Mouse (Mus musculus) limb, embryonic 12.5 days (tissue): ENCODE measurements around the gene Ufc1. TPM values are rescaled to one million over a fixed set of nuclear protein-coding genes. Genes with fewer than 3 reads are reported as not detected.
A peak's percentile ranks its signal among the peaks of the same experiment; 100 is the strongest.
"Not testable (repeated sequence)": the region's sequence is repeated elsewhere in the genome, so short reads cannot be mapped to it uniquely, and the experiment has no call there.

Experiments
- ATAC-seq: fragments of 200-750 bp; cut with Nextera tagmentation; 2 replicates; pipeline ENCODE4 v1.8.0; 2017; ENCODE audit warnings: low read depth, moderate TSS enrichment; ENCODE audit not compliant: insufficient number of reproducible peaks, insufficient read depth, low FRiP score, low TSS enrichment
- H3K27ac ChIP-seq: fragments of 300-500 bp; sonication (generic); 2 replicates; pipeline ENCODE4 v1.5.1; 2016; ENCODE audit warnings: mild to moderate bottlenecking, moderate library complexity
- H3K27me3 ChIP-seq: fragments of 300-500 bp; sonication (generic); 2 replicates; pipeline ENCODE4 v1.6.1; 2016; ENCODE audit warnings: mild to moderate bottlenecking, moderate library complexity
- H3K36me3 ChIP-seq: fragments of 300-500 bp; sonication (generic); 2 replicates; pipeline ENCODE4 v1.6.1; 2016; ENCODE audit warnings: mild to moderate bottlenecking, moderate library complexity
- H3K4me1 ChIP-seq: fragments of 300-500 bp; sonication (generic); replicated peaks from 2 replicates; pipeline ENCODE4 v1.6.1; 2016
- H3K4me2 ChIP-seq: fragments of 300-500 bp; sonication (generic); 2 replicates; pipeline ENCODE4 v1.6.1; 2016; ENCODE audit warnings: mild to moderate bottlenecking, moderate library complexity
- H3K4me3 ChIP-seq: fragments of 300-500 bp; sonication (generic); replicated peaks from 2 replicates; pipeline ENCODE4 v1.5.1; 2016; ENCODE audit warnings: mild to moderate bottlenecking
- H3K9ac ChIP-seq: fragments of 300-500 bp; sonication (generic); replicated peaks from 2 replicates; pipeline ENCODE4 v1.6.1; 2016; ENCODE audit warnings: mild to moderate bottlenecking, moderate library complexity
- H3K9me3 ChIP-seq: fragments of 300-500 bp; sonication (generic); 2 replicates; pipeline ENCODE4 v1.6.1; 2016; ENCODE audit warnings: mild to moderate bottlenecking, moderate library complexity
- WGBS: fragments of 180-500 bp; shearing (Covaris S2); methylation state at CpG from one replicate; pipeline ENCODE4 v1.1.7; 2016; 5-methylcytosine and 5-hydroxymethylcytosine counted together
- polyA plus RNA-seq: library from polyadenylated mRNA; unstranded; fragments of >200 nt; fragmentation: Nextera tagmentation; extraction: Ambion mirVana; gene quantifications from 2 replicates; pipeline ENCODE4 v1.2.1, GENCODE M21; 2016

The Ufc1 gene
- polyA plus RNA-seq = 108 and 111 TPM in 2 replicates

DNA sequence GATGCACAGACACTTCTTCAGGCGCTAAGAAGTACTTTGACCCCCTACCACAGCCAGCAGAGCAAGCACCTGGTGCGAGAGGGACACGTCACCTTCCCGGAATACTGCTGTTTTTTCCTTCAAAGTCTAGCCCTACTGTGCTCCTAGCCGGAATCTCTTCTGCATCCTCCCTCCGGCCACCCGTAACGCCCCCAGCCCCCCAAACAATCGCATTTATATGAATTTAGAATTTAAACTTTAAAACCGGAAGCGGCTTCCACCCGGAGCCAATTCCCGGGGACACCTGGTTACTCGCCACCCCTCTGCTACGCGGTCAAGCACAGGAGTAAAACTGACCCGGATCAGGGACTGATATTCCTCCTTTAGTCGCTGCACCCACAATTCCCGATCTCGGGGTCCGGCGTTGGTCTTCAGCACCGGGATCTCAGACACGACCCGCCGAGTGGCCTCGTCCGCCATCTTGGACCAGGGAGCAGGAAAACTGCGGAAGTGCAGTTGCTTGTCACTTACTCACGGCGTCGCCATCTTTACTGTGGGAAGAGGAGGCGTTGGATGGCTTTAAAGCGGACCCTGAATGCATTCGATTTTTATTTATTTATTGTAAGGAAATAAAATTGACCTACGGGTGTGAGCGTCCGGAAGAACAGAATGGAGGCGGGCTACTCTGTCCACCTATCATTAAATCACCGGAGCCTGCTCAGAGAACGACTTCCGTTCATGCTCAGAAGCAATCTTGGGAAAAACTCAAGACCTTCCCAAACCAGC lies at the start of gene Ufc1:
Gene Ufc1 (minus strand): TSS at position 727 of the 765 bp plus-strand sequence.
- under 1% methylated on average over 42 of the region's 42 CpGs for WGBS
- Histone ChIP-seq H3K9me3 (no peaks in the 10 kb centered on the region), H3K9ac (peak within 1 kb of the TSS; percentile 82), H3K4me2 (peak within 1 kb of the TSS; percentile 65), H3K27me3 (peaks cover 17% of the 10 kb centered on the region), H3K4me3 (peak within 1 kb of the TSS; percentile 66), H3K27ac (peak within 1 kb of the TSS; percentile 96), H3K36me3 (peaks cover 8% of the 10 kb centered on the region), H3K4me1 (peaks cover 9% of the 10 kb centered on the region)
- ATAC-seq = peak; percentile 61

DNA sequence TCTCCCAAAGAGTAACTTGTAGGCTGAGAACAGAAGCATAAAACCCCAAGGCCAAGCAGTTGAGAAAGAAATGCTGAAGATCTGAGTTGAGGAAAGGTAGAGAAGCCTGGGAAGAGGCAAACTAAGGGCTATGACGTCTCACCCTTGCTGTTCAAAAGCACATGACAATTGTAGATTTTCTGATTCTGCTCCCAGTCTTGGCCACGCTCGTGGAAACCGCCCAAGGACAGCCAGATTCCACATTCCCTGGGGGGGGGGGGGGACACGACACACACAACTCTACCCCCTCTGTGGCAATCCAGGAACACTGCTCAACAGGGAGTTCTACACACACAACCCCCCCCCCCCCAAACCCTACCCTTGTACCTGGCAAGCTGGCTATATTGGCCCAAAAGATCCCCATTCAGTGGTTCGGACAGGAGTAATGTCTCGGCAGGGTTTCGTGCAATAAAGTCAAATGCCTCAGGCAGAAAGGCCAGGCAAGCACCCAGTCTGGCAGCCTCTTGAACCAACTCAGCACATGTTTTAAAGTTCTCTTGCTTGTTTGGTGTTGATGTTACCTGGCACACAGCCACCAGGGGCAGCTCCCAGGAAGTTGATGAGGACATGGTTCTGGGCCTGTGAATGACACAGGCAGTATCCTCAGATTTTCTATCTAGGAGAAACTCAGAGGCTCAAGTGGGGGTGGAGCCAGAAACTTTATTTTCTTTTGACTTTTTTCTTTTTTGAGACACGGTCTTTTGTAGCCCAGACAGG lies 49.3 kb upstream of the Ufc1 start:
- Histone ChIP-seq H3K36me3 (peaks cover 55% of the 10 kb centered on the region), H3K4me2 (peak overlapping the region; percentile 89), H3K27ac (no peak overlapping the region), H3K9ac (no peak overlapping the region), H3K4me1 (peaks cover 17% of the 10 kb centered on the region), H3K27me3 (no peaks in the 10 kb centered on the region), H3K9me3 (peaks cover 5% of the 10 kb centered on the region; the same call in 1 of the 2 replicates), H3K4me3 (peak overlapping the region; percentile 87; the same call in 1 of the 2 replicates)
- WGBS = 80% methylated on average over 9 of the region's 9 CpGs
- no peak for ATAC-seq

DNA sequence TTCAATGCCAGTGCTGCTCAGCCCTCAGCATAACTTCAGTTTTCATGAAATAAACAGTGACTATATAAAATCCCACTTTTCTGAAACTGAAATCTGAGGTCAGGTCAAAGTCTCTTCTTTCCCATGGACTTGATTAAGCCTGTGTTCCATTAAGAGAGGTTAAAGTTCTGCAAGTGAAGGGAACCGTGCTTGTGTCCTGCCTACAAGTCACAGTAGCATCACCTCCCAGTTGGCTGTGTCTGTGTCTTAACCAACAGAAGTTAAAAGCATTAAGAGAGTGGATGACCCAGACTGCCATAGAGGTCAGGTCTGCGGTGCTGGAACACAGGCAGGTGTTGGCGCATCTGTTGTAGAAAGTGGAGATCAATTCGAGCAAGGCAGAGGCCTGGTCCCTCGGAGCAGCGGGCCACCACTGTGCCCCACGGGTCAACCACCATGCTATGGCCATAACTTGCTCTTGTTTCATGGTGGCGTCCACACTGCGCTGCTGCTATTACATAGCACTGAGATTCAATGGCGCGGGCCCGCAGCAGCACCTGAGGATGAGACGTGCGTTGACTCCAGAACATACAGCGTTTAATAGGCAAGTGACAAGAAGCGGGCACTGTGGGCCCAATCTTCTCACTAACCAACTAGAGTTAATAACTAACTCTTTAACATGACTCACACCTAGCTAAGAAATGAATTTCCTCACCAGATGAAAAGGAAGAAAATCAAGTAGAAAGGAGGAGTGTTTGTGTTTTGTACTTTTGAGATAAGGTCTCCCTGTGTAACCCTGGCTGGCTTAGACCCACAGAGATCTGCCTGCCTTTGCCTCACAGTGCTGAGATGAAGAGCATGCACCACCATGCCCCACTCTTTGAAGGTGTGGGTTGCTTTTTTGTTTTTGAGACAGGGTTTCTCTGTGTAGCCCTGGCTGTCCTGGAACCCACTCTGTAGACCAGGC lies 47.7 kb upstream of the Ufc1 start:
- no peak for ATAC-seq
- no peaks in the 10 kb centered on the region for H3K27me3 ChIP-seq
- no peak overlapping the region for H3K9ac ChIP-seq
- no peak overlapping the region for H3K4me3 ChIP-seq
- H3K9me3 ChIP-seq = peaks cover 5% of the 10 kb centered on the region; the same call in 1 of the 2 replicates
- no peak overlapping the region for H3K4me2 ChIP-seq
- H3K4me1 ChIP-seq = peaks cover 17% of the 10 kb centered on the region
- H3K36me3 ChIP-seq = peaks cover 64% of the 10 kb centered on the region
- no peak overlapping the region for H3K27ac ChIP-seq
- WGBS = 94% methylated on average over 16 of the region's 16 CpGs

DNA sequence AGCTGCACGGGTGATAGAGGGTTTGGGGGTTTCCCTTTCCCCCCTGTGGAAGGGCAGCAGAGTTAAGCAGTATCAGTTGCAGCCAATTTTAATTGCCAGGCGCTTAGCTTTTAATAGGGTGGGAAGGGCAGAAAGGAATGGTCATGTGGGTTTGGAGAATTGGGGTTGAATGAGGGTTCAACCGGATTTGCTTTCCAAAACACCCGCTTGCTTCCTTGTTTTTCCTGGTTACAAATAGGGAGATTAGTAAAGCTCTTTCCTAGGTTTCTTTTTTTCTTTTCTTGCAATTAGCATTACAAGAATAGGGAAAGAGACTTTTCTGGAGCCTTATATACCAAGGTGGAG lies 35.4 kb upstream of the Ufc1 start:
- H3K27me3 ChIP-seq = no peaks in the 10 kb centered on the region
- no peaks in the 10 kb centered on the region for H3K9me3 ChIP-seq
- H3K9ac ChIP-seq = peak overlapping the region; percentile 93
- peak overlapping the region; percentile 86 for H3K4me2 ChIP-seq
- under 1% methylated on average over 4 of the region's 4 CpGs for WGBS
- ATAC-seq = peak; percentile 19; the same call in 1 of the 2 replicates
- H3K36me3 ChIP-seq = peaks cover 23% of the 10 kb centered on the region; the same call in 1 of the 2 replicates
- H3K27ac ChIP-seq = peak overlapping the region; percentile 99
- H3K4me3 ChIP-seq = peak overlapping the region; percentile 77
- peaks cover 25% of the 10 kb centered on the region for H3K4me1 ChIP-seq

DNA sequence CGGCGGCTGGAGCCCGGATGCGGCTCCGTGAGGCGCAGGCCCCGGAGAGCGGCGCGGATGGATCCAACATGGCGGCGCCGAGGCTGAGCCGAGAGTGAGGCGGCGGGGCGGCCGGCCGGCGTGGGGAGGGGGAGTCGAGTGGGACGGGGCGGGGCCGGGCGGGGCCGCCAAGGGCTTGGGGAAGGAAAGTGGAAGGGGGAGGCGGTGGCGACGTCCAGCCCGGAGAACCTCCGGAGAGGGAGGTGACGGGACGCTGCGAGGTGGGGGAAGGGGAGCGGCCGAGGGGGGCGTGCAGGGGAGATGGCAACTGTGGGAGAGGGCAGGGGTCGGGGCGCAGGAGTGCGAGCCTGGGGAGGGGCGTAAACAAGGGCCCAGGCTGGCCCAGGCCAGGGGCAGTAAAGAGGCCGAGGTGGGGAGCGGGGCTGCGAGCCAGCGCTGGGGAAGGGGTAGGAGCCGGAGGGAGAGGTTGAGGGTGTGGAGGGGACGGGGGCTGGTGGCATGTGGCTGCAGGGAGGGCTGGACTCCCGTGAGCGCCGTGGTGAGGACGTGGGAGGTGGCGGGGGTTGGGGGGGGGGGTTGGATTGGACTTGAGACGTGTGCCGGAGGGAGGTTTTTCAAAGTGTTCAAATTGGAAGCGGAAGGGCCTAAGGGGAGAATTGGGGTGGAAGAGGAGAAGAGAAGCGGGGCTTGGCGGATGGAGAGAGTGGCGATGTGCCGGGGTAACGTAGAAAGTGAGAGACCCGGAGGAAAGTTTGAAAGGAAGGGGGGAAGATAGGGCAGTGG lies 34.8 kb upstream of the Ufc1 start:
- Histone ChIP-seq H3K27ac (peak overlapping the region; percentile 99), H3K4me2 (peak overlapping the region; percentile 86)

DNA sequence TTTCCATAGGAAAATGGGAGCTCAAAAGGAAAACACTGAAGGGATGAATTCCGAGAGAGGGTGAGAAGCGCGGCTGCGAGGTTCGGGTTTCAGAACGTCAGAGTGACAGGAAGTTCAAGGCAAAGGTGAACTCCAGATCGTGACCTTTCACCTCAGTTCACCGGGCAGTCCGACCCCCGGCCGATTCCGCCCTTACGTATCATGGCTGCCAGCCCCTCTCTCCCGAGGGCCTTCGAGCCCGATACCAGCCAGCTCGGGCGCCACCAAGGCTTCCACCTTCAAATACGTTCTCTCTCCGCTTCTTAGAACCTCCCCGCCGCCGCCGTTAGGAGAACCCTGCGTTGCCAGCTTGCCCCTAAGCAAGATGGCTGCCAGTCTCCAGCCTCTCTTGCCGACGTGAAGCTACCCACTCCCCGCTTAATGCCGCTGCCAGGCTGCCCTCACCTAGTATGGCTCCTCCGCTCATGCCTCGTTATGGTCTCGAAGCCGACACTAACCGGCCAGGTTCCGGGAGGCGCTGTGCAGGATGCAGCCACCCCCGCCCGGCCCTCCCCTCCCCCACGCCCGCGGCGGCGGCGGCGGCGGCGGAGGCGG lies 34.1 kb upstream of the Ufc1 start, which contains the start of gene Dedd:
Gene Dedd (plus strand): TSS at position 307 of the 594 bp plus-strand sequence.
- ATAC-seq = peak; percentile 89
- H3K4me3 ChIP-seq = peak within 1 kb of the TSS; percentile 77
- no peaks in the 10 kb centered on the region for H3K9me3 ChIP-seq
- peaks cover 14% of the 10 kb centered on the region; the same call in 1 of the 2 replicates for H3K36me3 ChIP-seq
- peak within 1 kb of the TSS; percentile 93 for H3K9ac ChIP-seq
- H3K27me3 ChIP-seq = no peaks in the 10 kb centered on the region
- peak within 1 kb of the TSS; percentile 86 for H3K4me2 ChIP-seq
- peaks cover 25% of the 10 kb centered on the region for H3K4me1 ChIP-seq
- peak within 1 kb of the TSS; percentile 99 for H3K27ac ChIP-seq
- WGBS = under 1% methylated on average over 38 of the region's 48 CpGs

More for the DNA sequence above, 34.8 kb upstream of the Ufc1 start:
- peaks cover 20% of the 10 kb centered on the region; the same call in 1 of the 2 replicates for H3K36me3 ChIP-seq
- under 1% methylated on average over 50 of the region's 61 CpGs for WGBS
- H3K4me3 ChIP-seq = peak overlapping the region; percentile 77
- no peaks in the 10 kb centered on the region for H3K9me3 ChIP-seq
- peak; percentile 87 for ATAC-seq
- peak overlapping the region; percentile 93 for H3K9ac ChIP-seq
- peaks cover 25% of the 10 kb centered on the region for H3K4me1 ChIP-seq
- no peaks in the 10 kb centered on the region for H3K27me3 ChIP-seq

DNA sequence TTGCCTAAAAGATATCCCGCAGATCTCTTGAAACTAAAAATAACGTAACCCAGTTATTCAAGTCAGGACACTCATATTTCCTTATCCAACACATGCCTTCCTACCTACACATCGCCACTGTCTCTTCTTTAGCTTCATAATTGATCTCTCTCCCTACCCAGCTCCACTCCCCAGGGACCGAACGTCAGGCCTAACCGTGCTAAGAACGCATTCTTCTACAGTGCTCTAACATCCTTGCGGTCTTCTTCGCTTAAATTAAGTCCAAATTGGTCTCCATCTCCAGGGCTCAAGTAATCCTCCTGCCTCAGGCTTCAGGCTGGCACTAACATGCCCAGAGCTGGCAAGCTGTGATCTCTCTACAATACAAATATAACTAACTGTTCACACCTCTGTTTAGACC lies 33.4 kb upstream of the Ufc1 start:
- Histone ChIP-seq H3K9ac (peak overlapping the region; percentile 93), H3K4me3 (peak overlapping the region; percentile 77), H3K27me3 (no peaks in the 10 kb centered on the region), H3K4me1 (peaks cover 25% of the 10 kb centered on the region), H3K4me2 (peak overlapping the region; percentile 86), H3K9me3 (no peaks in the 10 kb centered on the region), H3K27ac (peak overlapping the region; percentile 99), H3K36me3 (peaks cover 9% of the 10 kb centered on the region; the same call in 1 of the 2 replicates)
- 37% methylated on average over 9 of the region's 9 CpGs for WGBS
- ATAC-seq = no peak

DNA sequence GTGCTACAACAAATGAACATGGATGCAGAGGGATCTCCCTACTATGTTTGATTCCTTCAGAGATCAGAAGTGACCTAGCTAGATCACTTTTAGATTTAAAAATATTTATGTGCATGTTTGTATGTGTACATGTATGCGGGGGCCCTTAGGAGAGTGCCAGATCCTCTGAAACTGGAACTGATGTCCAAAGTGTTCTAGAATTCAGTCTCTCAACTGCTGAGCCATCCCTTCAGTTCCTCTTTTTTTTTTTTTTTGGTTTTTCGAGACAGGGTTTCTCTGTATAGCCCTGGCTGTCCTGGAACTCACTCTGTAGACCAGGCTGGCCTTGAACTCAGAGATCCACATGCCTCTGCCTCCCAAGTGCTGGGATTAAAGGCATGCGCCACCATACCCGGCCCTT lies 31.8 kb upstream of the Ufc1 start:
- not testable (repeated sequence) for H3K4me2 ChIP-seq, H3K27ac ChIP-seq, H3K9me3 ChIP-seq, H3K27me3 ChIP-seq, H3K4me3 ChIP-seq, H3K9ac ChIP-seq, H3K36me3 ChIP-seq, ATAC-seq
- 89% methylated on average over 4 of the region's 4 CpGs for WGBS
- peaks cover 25% of the 10 kb centered on the region for H3K4me1 ChIP-seq

DNA sequence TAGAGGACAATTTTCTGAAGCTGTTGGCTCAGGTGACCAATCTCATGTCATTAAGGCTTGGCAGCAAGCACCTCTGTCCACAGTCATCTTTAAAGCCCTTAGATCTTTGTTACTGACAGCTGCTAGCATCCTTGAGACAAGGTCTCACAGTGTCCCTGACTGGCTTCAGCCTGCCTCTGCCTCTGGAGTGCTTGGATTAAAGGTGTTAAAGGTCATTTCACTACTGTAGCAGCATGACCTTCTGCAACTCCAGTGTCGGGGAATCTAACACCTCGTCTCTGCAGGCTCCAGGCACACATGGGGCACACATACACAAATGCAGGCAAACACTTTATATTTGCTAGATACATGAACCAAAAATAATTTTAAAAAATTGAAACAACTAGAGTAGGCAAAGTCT lies 30.7 kb upstream of the Ufc1 start:
- Histone ChIP-seq H3K36me3 (no peaks in the 10 kb centered on the region; the same call in 1 of the 2 replicates), H3K27ac (no peak overlapping the region), H3K4me2 (no peak overlapping the region), H3K9ac (no peak overlapping the region), H3K4me3 (no peak overlapping the region), H3K9me3 (no peaks in the 10 kb centered on the region), H3K4me1 (peaks cover 16% of the 10 kb centered on the region), H3K27me3 (no peaks in the 10 kb centered on the region)
- 79% methylated on average over 2 of the region's 2 CpGs for WGBS
- ATAC-seq = no peak

DNA sequence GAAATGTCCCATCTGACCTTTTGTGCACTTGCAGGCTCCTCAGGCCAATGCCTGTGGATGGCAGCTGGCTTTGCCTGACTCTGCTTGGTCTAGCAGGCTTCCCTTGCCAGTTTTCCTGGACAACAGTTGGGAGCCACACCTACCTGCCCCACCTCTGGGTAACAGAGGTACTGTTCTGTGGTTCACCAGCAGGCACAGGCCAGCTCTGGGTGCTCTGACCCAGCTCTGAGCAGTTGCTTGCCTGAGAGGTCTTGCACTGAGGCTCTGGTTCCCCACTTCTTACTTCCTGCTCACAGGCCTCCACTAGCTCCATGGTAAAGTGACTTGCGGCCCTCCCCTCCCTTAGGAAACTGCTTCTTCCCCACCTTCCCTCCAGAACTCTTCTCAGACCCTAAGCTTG lies 27.2 kb upstream of the Ufc1 start:
- Histone ChIP-seq H3K9me3 (no peaks in the 10 kb centered on the region), H3K27ac (no peak overlapping the region), H3K4me1 (no peaks in the 10 kb centered on the region), H3K9ac (no peak overlapping the region), H3K4me2 (no peak overlapping the region), H3K4me3 (no peak overlapping the region), H3K27me3 (no peaks in the 10 kb centered on the region), H3K36me3 (no peaks in the 10 kb centered on the region; the same call in 1 of the 2 replicates)
- 88% methylated on average over 1 of the region's 1 CpGs for WGBS
- ATAC-seq = peak; percentile 52; the same call in 1 of the 2 replicates
